Mouse (Mus musculus) ES-Bruce4 (cell line): ENCODE results near the gene Mars.

Experiments
- CTCF ChIP-seq: IDR thresholded peaks from one replicate; pipeline ENCODE4 v1.8.1; 2011; ENCODE audit warnings: low read depth, low read length
- EP300 ChIP-seq: IDR thresholded peaks from 2 replicates; pipeline ENCODE4 v1.6.1; 2011; ENCODE audit warnings: low read depth, low read length; ENCODE audit not compliant: insufficient read depth
- POLR2A ChIP-seq: IDR thresholded peaks from one replicate; pipeline ENCODE4 v1.8.1; 2011; ENCODE audit warnings: low read length; ENCODE audit not compliant: insufficient read depth

GRCm38 (mm10) chr10:127261706-127262547, 49.7 kb downstream of the Mars start:
- TF ChIP-seq POLR2A (no peak), CTCF (no peak), EP300 (no peak)
